Mouse (Mus musculus) layer of hippocampus, postnatal 36 days (tissue): Measurements from ENCODE around the gene Xpnpep1. TPM values are rescaled to one million over a fixed set of nuclear protein-coding genes. Genes with fewer than 3 reads are reported as not detected.
A peak's percentile ranks its signal among the peaks of the same experiment; 100 is the strongest.

ENCODE experiments used
- DNase-seq, 2 experiments: peaks; one replicate each; pipeline ENCODE4 v3.0.0; 2022
- total RNA-seq, 2 experiments: library from RNA; stranded (reverse); gene quantifications; 2 replicates each; pipeline ENCODE4 v1.2.3; 2021

Gene Xpnpep1
- 10 to 100 TPM; 87.6 to 88.9 TPM for total RNA-seq

GRCm38 (mm10) chr19:53040164-53041132, at the start of gene Xpnpep1:
Xpnpep1 (minus strand) TSS chr19:53040214.
- peak; percentile 46 to 49 for DNase-seq

- DNase-seq, result no peak
These were observed 47.5 kb upstream of the Xpnpep1 start for GRCm38 (mm10) chr19:53087268-53088143.

- DNase-seq, result no peak
These were observed 46.8 kb upstream of the Xpnpep1 start for GRCm38 (mm10) chr19:53086861-53087260.

GRCm38 (mm10) chr19:53084735-53085134, 44.7 kb upstream of the Xpnpep1 start:
- DNase-seq, result peak in 1 of 2 experiments; percentile 48

- no peak for DNase-seq
These were observed 42.8 kb upstream of the Xpnpep1 start for GRCm38 (mm10) chr19:53082862-53083261.

GRCm38 (mm10) chr19:53081339-53081738, 41.3 kb upstream of the Xpnpep1 start:
- DNase-seq, result no peak

GRCm38 (mm10) chr19:53080921-53081320, 40.9 kb upstream of the Xpnpep1 start:
- no peak for DNase-seq

GRCm38 (mm10) chr19:53080487-53080886, 40.5 kb upstream of the Xpnpep1 start:
- DNase-seq, result no peak

GRCm38 (mm10) chr19:53080026-53080425, 40.0 kb upstream of the Xpnpep1 start:
- no peak for DNase-seq

- no peak for DNase-seq
These were observed 38.5 kb upstream of the Xpnpep1 start for GRCm38 (mm10) chr19:53078271-53079085.

- no peak for DNase-seq
These were observed 37.3 kb upstream of the Xpnpep1 start for GRCm38 (mm10) chr19:53077278-53077677.

GRCm38 (mm10) chr19:53076238-53076981, 36.4 kb upstream of the Xpnpep1 start:
- DNase-seq, result peak; percentile 47 to 61

GRCm38 (mm10) chr19:53075896-53076237, 35.9 kb upstream of the Xpnpep1 start:
- DNase-seq, result no peak

- DNase-seq, result no peak
These were observed 35.1 kb upstream of the Xpnpep1 start for GRCm38 (mm10) chr19:53074899-53075722.

GRCm38 (mm10) chr19:53073521-53073920, 33.5 kb upstream of the Xpnpep1 start:
- no peak for DNase-seq

- no peak for DNase-seq
These were observed 32.4 kb upstream of the Xpnpep1 start for GRCm38 (mm10) chr19:53072406-53072805.

- no peak for DNase-seq
These were observed 31.6 kb upstream of the Xpnpep1 start for GRCm38 (mm10) chr19:53071651-53072050.

GRCm38 (mm10) chr19:53070870-53071269, 30.9 kb upstream of the Xpnpep1 start:
- DNase-seq, result no peak

- DNase-seq, result no peak
These were observed 29.4 kb upstream of the Xpnpep1 start for GRCm38 (mm10) chr19:53069451-53069850.

- no peak for DNase-seq
These were observed 26.9 kb upstream of the Xpnpep1 start for GRCm38 (mm10) chr19:53066934-53067333.

- DNase-seq, result no peak
These were observed 26.5 kb upstream of the Xpnpep1 start for GRCm38 (mm10) chr19:53066531-53066930.
